Mouse (Mus musculus) retina, postnatal 1 day (tissue): ENCODE measurements around the gene Recql.
"Not testable (repeated sequence)": the region's sequence is repeated elsewhere in the genome, so short reads cannot be mapped to it uniquely, and the experiment has no call there.

Source experiments
- DNase-seq: peaks from one replicate; pipeline ENCODE4 v3.0.0-alpha.2; 2012

The Recql gene

DNA sequence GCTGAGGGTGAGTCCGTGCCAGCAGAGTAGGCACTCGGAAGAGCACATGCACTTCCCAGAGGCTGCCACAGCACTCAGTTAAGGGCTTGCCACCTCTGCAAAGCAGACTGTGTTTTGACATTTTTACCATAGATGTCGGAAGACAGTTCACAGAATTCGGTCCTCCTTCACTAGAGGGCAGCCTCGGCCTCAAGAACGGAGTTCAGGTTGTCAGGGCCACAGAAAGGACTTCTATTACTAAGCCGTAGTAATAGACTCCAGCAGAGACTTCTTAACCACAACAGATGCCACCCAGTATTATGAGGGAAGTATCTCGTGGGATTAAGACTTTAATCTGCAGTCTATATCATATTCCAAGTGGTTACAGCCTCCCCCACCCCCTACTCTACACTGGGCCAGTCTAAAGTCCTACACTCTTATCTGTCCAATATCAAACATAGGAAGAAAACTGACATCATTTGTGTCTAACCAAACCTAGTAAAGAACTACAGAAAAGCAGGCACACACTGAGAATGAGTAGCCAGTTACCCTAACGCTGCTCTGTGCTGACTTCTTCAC lies 23.8 kb downstream of the Recql start:
- DNase-seq = peak; percentile 53

DNA sequence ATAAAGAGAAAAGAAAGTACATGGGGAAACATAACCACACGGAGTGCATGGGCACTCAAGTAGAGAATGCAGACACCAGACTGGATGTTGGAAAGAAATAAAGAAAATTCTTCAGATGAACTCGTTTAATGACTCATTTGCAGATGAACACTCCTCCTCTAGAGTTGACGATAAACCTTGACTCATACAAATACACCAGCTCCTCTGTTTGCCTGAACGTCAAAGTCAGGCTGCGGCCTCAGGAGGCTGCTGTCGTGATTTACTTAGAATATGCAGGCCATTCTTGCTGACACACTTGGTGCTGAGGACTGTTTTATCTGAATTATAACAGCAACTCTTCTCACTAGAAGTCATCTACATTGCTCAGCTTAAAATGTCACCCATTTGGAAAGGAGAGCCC lies 24.9 kb downstream of the Recql start:
- DNase-seq = no peak

DNA sequence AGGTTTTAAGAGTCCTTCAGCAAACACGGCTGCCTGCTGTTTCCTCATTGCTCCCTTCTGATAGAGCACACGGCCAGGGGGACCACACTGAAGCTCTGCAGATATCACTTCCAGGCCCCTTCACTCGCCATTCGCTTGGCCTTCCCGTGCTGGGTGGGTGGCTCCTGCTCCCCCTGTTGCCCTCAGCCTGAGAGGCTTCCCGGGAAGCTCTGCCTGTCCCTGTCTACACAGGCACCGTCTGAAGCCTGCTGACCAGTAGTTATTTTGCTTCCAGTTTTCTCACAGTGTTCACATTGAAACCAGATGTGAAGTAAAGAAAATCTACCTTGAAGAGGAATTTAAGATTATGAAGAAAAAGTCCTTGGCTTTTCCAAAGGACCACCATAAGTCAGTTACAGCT lies 29.8 kb downstream of the Recql start:
- no peak for DNase-seq

DNA sequence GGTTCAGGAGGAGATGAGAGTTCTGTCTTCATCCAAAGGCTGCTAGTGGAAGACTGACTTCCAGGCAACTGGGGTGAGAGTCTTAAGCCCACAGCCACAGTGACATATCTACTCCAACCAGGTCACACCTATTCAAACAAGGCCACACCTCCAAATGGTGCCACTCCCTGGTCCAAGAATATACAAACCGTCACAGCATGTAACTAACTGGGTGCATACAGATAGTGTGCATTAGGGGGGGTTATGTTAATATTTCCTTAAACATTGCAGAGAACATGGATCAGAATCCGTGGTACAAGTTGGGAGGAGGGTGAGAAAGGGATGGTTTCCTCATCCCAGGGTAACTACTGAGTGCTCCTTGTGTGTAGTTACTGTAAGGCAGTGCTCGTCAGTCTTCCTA lies 34.8 kb downstream of the Recql start:
- DNase-seq = not testable (repeated sequence)

DNA sequence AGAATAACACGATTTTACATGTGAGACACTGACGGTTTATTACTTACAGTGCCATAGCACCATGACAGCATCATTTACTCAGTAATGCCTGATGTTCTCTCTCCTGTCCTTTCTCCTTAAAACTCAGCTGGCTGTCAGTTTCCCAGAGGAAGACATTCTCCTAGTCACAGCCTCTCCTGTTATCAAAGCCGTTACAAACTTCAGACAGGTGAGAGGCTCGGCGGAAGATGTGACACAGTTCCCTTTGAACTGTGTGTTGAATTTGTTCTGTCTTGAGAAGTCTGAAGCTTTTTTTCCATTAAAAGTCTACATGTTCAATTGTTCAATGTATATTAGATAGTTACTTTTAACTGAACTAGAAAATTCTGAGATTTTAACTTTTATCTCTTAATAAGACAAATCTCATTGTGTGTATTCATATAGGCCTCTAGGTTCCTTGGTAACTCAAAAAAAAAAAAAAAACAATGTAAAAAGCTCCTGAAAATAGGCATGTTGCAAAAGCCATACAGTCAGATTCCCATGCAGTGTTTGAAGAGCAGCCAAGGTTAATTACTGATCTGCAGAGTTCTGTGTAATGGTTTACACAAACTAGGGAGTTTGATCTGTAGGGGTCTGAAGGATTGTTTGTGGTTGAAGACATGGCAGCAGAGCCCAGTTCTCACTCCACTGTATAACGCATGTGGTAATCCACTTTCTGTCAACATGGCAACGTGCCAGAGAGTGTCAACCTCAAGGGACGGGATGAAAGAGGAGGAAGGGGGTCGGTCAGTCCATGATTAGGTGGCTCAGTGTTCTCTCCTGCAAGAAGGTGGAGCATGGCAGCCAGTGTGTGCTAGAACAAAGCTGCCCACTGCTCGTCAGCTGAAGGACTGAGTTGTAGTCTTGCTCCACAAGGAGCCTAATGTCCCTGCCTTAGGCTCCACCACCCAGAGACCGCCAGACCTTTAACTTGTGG lies 39.2 kb downstream of the Recql start:
- peak; percentile 19 for DNase-seq

DNA sequence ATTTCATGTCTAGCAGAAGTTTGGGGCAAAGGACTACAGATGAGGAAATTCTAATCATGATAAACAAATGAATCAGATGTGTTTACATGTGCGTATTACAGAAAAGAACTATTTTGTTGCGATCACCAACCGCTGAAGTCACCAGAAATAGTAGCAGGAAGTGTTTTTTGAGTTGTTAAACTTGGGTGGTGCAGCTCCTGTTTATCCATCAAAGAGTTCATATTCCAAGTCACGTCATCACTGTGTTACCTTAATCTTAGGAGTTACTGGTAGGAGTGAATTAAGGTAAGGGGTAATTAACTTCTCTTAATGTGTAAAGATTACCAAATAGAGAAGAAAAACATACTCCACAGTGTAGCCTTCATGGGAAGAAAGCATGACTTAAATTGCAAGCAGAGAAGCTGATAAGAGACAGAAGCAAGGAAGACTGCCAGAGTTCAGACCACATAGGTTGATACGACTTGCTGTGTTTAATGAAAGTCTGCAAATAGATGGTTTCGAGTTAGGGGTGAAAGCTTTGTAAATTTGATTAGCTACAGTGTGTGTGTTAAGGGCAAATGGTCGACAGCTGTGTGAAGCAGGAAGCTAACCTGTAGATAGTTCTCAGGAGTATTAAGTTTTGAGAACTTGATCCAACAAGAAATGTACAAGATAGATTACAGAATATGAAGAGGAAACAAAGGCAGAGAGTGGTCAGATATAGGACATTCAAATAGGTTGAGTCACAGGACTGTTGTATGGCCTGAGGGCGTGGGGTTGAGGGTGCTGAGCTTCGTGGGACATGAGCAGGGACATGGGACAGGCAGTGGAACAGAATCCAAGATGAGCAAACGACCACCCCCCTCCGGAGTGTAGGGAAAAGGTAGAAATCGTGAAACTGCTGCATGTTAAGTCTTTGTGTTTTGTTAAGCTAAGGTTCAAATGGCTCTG lies 40.4 kb downstream of the Recql start:
- DNase-seq = no peak

DNA sequence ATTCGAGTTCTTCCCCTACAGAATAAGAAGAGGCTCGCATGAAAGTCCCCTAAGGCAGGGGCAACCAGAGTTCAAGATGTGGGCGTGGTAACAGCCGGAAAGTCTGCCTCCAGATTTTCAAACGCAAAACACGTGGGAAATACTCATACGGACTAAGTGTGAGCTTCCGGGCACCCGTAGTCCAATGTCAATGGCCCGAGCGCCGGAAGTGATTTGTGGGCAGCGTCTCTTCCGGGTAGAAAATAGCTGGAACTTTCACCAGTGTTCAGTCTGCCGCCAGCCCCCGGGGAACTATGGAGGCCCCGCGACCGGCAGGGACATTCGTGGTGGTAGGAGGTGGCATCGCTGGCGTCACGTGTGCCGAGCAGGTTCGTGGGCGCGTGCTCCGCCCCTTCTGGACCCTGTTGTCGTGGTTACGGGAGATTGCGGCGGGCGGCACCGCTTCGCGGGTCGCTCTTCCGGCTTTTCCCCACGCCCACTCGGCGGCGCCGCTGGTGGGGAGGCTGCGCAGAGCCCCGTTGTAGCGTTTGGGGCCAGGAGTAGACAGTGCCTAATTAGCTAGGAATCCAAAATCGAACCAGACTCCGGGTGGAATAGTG lies 41.3 kb downstream of the Recql start, which contains the start of gene Pyroxd1:
Gene Pyroxd1, plus strand, starts transcription at position 215 of the 599 bp plus-strand sequence.
- DNase-seq = peak; percentile 97

DNA sequence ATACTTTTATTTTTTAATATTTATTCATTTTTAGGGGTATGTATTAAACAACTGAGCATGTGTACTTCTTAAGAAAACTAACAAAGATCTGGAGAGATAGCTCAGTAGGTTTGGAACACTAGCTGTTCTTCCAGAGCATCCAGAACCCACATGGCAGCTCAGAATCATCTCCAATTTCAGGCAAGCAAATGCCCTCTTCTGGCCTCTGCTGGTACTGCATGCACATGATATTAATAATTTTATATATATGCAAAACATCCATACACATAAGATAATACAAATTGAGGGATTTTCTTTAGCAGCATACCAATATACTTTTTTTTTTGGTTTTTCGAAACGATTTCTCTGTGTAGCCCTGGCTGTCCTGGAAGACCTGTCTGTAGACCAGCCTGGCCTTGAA lies 43.3 kb downstream of the Recql start:
- peak; percentile 70 for DNase-seq

DNA sequence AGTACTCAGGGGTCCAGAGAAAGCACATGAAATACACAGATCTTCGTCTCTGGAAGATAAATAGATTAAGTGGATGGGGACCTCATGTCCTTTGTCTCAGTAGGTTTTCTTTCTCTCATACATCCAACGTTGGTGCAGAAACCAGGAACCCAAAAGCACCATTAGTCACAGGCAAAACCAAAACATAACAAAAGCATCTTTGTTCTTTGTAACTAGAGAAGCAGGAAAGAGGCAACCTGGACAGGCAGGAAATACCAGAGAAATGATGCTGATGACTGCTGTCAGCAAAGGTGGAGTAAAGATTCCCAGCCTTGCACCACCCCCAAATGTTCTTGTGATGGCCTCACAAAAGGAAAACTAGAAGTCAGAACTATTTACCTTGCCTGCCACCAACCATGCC lies 47.3 kb downstream of the Recql start:
- DNase-seq = no peak

DNA sequence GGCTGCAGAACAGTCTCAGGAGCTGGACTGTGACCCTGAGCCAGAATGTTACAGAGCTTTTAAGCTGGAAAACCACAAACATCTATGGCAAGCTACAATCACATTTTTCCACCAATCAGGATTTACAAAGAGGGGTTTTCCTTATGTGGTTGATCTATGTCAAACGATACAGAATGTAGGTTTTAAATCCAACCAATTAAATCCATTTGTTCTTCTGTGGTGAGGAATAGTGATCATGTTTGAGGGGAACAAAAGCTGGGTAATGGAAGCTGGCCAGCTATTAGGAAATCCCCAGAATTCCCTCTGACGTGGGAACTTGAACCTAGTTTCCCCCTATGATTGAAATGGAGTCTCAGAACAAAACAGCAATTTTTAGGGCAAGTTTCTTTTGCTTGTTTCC lies 47.9 kb downstream of the Recql start:
- DNase-seq = no peak

DNA sequence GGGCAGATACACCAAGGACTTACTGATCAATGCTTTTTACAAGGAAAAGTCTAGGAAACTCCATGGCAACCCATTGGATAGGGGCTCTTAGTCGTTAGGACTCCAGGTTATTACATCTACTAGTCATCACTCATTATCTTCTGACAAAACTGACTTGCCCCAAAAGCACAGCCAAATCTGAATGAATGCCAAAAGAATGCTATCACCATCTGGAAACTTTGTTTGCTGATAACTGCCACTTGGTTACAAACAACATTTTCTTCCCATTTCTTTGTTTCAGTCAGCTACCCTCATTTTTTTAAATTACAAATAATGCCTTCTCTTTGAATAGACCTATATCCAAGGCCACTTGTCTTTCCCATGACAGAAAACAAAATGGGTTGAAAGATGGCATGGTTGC lies 57.7 kb downstream of the Recql start:
- DNase-seq = no peak

DNA sequence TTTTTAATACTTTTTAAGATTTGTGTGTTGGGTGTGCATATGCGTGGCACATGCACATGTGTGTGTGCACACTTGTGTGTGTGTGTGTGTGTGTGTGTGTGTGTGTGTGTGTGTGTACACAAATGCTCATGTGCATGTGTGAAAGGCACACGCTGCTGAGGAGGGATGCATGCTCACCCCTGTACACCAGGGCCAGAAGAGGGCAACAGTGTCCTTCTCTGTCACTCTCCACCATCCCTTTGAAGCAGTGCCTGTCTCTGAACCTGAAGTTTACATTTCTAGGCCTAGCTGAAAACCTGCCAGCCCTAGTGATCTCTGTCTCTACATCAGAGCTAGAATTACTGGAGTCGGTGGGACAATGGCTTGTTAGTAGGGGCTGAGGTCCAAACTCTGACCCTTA lies 60.3 kb downstream of the Recql start:
- DNase-seq = no peak

DNA sequence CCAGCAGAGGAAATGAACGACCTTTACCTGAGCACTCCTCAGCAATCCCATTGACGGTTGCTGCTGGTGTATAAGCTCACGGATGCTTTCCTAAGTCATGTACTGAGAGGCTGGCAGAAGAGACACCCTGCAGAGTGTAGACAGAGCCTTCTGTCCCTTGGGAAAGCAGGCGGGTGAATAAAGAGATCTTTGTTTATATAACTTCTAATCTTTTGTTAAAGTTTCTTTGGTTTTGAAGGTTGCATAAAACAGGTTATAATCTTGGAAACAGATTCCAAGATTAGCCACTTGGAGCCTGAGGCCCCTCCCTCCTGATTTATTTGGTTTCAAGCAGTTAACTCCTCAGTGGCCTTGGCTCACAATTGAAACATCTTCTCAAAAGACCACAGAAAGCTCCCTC lies 64.0 kb downstream of the Recql start, which contains the start of gene Slco1a5:
Gene Slco1a5, minus strand, starts transcription at position 101 of the 400 bp plus-strand sequence.
- no peak for DNase-seq

DNA sequence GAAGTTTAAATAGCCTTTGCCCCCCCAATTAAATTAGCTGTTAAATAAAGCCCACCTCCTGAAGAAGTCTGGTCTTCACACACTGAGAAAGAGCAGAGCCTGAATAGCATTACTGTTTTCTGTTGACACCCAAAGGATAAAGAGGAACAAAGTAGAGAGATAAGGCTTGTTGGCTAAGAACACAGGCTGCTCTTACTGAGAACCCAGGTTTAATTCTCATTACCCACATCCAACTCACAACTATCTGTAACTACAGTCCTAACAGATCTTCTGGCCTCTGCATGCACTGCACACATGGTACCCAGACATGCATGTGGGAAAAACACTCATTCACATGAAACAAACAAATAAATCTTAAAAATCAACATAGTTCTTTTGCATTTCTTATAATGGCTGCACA lies 69.8 kb downstream of the Recql start:
- no peak for DNase-seq

DNA sequence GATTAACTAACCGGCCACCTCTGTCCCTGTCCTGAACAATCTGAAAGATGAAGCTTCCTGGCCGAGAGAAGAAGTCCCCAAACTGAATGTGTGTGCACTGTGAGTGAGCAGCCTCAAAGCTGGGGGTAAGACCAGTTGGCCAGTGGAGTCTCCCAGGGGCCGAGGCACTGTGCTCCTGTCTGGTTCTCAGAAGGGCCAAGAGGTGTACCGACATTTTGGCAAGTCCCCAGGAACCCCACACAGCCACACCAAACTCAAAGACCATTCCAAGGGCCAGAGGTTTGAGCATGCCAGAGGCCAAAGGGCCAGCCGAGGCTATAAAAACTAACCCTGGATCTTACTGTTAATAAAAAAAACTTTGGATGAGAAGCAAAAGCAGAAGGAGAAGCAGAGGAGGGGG lies 72.6 kb downstream of the Recql start:
- DNase-seq = no peak

DNA sequence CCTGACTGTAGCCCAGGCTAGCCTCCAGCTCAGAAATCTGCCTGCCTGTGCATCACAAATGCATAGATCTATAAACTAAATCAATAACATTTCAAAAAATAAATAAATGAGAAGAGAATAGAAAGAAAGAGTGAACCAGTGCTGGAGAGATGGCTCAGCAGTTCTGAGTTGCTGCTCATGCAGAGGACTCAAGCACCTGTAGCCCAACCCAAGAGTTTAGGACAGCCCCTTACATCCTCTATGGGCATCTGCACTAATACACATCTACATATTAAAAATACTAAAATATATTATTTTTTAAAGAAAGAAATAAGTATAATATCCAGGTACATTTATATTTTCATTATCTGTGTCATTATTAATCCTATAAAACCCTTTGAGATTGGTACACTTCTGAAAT lies 81.8 kb downstream of the Recql start:
- no peak for DNase-seq
